Mouse (Mus musculus): ENCODE data around the gene Soga1.

Gene Soga1

DNA sequence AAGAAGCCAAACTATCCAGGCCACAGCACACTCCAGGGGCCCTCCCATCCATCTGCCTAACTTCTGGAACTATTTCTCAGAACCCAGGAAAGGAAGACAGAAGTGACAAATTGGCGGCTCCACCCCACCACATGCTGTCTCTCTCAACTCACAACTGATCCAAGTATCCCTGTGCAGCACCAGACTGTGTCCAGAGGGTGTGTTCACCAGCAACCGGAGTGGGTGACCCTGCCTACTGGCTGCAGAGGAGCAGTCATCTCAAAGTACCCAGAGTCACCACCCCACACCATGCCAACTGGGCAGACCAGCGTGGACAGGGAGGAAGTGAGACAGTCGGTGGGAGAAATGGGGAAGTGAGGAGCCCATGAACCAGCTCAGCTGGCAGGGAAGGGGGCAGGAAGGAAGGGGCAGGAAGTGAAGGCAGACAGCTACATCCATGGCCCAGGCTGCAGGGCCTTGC, 15.8 kb downstream of the Soga1 start:
- no peak for DNase-seq (ENCODE audit: low read depth, low spot score)

- DNase-seq (ENCODE audit: low read depth, low spot score), result no peak
These were observed 18.3 kb downstream of the Soga1 start for GRCm38 (mm10) chr2:157060557-157061305.

- no peak for DNase-seq (ENCODE audit: low read depth, low spot score)
These were observed 19.0 kb downstream of the Soga1 start for GRCm38 (mm10) chr2:157060037-157060436.

DNA sequence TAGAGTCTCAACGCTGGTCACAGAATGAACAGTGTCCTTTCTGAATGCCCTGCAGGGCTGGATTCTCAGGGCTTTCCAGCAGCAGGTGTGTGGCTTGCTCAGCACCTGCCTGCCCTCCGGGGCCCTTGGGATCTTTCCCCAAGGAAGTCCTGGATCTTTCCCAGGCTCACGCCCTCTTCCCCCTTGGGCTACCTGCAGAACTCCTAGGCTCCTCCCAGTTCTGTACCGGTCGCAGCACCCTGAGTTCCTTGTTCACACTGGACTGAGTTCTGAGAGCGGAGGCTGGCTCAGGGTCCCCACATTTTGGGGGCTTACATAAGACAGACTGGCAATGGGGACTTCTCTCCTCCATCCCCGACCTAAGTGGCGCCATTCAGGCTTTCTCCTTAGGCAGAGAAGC, 19.9 kb downstream of the Soga1 start:
- no peak for DNase-seq (ENCODE audit: low read depth, low spot score)

- DNase-seq (ENCODE audit: low read depth, low spot score), result peak; percentile 83
These were observed 20.6 kb downstream of the Soga1 start for GRCm38 (mm10) chr2:157058342-157058998.

- no peak for DNase-seq (ENCODE audit: low read depth, low spot score)
These were observed 21.3 kb downstream of the Soga1 start for GRCm38 (mm10) chr2:157057758-157058157.

GRCm38 (mm10) chr2:157057186-157057585, 21.9 kb downstream of the Soga1 start:
- DNase-seq (ENCODE audit: low read depth, low spot score), result no peak

- DNase-seq (ENCODE audit: low read depth, low spot score), result no peak
These were observed 23.3 kb downstream of the Soga1 start for GRCm38 (mm10) chr2:157055721-157056120.

GRCm38 (mm10) chr2:157054816-157055215, 24.2 kb downstream of the Soga1 start:
- no peak for DNase-seq (ENCODE audit: low read depth, low spot score)

GRCm38 (mm10) chr2:157054297-157054696, 24.8 kb downstream of the Soga1 start:
- no peak for DNase-seq (ENCODE audit: low read depth, low spot score)

- no peak for DNase-seq (ENCODE audit: low read depth, low spot score)
These were observed 25.3 kb downstream of the Soga1 start for GRCm38 (mm10) chr2:157053787-157054186.

- DNase-seq (ENCODE audit: low read depth, low spot score), result no peak
These were observed 25.9 kb downstream of the Soga1 start for GRCm38 (mm10) chr2:157053124-157053523.

DNA sequence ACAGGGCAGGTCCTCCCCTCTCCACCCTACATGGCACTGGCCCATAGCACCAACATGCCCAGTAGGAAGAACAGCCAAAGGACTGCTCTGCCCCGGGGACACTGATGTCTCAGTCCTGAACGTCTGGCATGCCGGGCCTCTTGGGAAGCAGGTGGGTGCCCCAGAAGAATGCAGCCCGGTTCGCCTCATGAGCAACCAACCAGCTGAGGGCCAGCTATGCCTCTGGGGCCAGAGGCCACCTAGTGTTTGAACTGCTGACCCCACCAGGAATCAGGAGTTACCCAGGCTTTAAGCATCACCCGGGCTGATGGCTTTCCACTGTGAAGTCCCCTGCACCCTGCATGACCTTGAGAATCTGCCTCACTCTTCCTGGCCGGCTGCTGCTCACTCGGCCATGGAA, 26.6 kb downstream of the Soga1 start:
- DNase-seq (ENCODE audit: low read depth, low spot score), result no peak

DNA sequence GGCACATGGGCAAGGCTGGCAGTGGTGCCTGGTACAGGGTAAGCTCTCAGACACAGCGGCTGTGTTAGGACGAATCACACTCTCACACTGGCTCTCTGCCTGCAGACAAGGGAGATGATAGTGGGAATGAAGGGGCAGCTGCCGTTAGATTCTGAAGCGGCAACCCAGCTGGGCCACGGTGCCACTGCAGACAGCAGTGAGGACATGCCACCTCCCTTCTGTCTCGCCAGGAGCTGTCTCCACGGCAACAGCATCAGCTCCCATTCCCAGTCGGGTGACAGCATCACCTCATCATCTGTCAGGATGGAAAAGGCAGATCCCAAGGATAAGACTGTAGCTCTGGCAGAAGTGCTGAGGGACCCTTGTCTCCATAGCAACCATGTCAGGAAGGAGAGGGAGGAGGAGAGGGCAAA, 29.2 kb downstream of the Soga1 start:
- DNase-seq (ENCODE audit: low read depth, low spot score), result peak; percentile 52

DNA sequence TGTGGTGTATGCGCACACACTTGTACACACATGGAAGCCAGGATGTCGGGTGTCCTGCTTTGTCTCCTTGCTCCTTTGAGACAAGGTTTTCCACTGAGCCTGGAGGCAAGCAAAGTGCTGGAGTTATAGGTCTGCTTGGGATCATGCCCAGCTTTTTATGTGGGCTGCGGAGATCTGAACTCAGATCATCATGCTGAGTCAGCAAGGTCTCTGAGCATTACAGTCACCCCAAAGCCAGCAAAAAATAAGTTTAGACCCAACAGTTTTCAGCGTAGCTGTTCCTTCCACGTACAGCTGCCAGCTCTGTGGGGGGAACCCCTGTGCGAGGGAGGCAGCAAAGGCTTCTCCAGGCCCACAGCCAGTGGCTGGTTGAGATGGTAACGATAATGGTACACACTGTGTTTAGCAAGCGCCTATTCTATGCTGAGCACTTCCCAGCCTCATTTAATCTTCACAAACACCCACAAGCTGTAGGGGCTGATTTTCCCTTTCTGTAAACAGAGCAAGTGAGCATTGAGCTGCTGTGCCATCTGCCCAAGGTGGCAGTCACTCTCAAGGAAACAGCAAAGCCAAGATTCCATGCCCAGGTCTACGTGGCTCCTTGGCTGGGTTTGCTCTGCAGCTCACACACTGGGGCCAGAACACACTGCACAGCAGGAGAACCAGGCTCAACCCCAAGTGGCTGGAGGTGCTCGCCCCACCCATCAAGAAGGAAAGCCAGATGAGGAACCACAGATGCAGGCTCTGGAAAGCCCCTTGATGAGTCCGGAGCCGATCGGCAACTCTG, 30.5 kb downstream of the Soga1 start:
- no peak for DNase-seq (ENCODE audit: low read depth, low spot score)

DNA sequence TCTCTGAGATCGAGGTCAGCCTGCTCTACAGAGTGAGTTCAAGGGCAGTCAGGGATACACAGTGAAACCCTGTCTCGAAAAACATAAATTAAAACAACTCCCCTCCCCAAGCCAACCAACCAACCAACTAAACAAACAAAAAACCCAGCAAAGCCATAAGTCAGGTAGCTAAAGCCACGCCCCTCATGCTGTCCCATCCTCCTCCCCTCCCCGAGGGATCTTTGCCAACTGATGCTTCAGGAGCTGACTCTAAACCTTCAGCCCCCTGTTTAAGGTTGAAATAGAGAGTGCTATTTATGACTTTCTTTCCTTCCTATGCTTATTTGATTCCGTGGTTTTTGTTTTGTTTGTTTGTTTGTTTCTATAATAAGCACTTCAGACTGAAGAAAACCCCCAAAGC, 32.1 kb downstream of the Soga1 start:
- no peak for DNase-seq (ENCODE audit: low read depth, low spot score)

DNA sequence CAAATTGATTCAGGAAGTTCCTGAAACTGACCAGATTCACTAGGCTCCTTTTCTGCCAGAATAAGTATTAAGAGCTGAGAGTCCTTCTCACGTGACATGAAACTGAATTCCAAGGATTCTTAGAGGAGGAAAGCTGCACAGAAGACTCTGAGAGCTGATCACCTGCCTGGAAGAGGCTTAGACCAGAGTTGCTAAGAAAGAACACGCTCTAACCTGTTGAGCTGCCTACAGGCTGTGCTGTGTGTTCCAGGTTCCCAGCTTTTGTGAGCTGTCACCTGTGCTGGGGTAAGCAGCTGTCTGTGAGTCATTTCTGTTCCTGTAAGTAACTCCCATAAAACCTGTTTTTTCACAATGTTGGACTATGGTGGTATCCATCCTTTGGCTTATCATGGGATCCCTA, 33.1 kb downstream of the Soga1 start:
- DNase-seq (ENCODE audit: low read depth, low spot score), result no peak

DNA sequence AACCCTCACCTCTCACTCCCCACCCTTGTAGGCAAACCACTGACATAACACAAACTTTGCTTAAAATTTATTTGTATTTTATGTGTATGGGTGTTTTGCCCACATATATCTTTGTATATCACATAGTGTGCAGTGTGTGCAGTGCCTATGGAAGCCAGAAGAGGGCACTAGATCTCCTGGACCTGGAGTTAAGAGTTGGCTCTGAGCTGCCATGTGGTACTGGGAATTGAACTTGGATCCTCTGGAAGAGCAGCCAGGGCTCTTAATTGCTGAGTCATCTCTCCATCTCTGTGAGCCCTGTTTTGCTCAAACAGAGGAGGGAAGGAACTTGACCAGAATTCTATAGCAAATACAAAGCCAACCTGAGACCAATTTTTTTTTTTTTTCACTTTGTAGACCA, 35.1 kb downstream of the Soga1 start:
- no peak for DNase-seq (ENCODE audit: low read depth, low spot score)

DNA sequence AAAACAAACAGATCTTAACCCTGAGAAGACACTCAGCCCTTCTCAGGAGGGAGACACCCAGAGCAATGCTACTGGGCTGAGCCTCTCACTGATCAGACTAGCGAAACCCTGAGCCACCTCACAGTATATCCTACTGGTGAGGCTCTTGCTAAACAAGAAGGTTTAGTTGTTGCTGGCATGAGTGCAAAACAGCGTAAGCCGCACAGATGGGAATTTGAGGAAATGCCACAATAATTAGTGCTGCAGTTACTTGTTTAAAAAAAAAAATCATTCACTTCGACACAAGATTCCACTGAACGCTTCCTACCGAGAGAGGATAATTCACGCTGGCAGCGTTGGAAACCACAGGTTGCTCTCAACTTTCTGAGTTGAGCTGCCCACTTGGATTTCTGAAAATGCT, 35.5 kb downstream of the Soga1 start:
- DNase-seq (ENCODE audit: low read depth, low spot score), result no peak

DNA sequence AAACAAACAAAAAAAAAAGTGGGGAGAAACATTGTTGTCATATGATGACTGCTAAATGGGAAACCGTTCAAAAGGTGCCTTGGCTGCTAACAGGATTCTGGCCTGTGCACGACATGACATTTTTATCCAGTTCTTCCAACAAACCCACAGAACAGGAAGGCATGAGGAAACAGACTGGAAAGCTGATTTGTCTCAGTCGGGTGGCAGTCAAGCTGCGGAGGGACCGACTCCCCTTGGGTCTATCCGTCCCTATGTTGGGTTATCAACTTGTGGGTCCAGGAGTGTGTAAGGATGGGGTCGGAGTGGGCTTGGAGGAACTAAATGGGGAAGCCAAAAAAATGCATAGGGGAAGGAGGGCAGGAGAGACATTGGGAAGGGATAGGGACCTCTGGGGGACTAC, 37.6 kb downstream of the Soga1 start:
- DNase-seq (ENCODE audit: low read depth, low spot score), result no peak

- DNase-seq (ENCODE audit: low read depth, low spot score), result no peak
These were observed 38.4 kb downstream of the Soga1 start for GRCm38 (mm10) chr2:157040649-157041046.

GRCm38 (mm10) chr2:157039900-157040648, 39.0 kb downstream of the Soga1 start:
- DNase-seq (ENCODE audit: low read depth, low spot score), result no peak

Measured in mesoderm, embryonic 11.5 days (tissue).